Mouse (Mus musculus) spleen, adult 2 months (tissue): ENCODE data around the gene Tpx2. TPM values are rescaled to one million over a fixed set of nuclear protein-coding genes. Genes with fewer than 3 reads are reported as not detected.

Experiments
- DNase-seq, 2 experiments: peaks; one replicate each; pipeline versions ENCODE4 v3.0.0 to v3.0.0-alpha.2; 2012 to 2021; ENCODE audit warnings: low spot score in 2 of 2, low read depth in 1 of 2
- H3K27ac ChIP-seq: fragments of 200-500 bp; 2 replicates; pipeline ENCODE4 v1.5.1; 2012; ENCODE audit warnings: low read length, inconsistent platforms; ENCODE audit not compliant: insufficient read depth
- H3K27me3 ChIP-seq: fragments of 200-500 bp; 2 replicates; pipeline ENCODE4 v1.6.1; 2012; ENCODE audit warnings: mild to moderate bottlenecking, moderate library complexity, low read length, inconsistent platforms; ENCODE audit not compliant: control insufficient read depth, insufficient read depth
- H3K36me3 ChIP-seq: fragments of 200-500 bp; 2 replicates; pipeline ENCODE4 v1.6.1; 2012; ENCODE audit warnings: mild to moderate bottlenecking, low read length, inconsistent platforms; ENCODE audit not compliant: control insufficient read depth, insufficient read depth
- H3K4me1 ChIP-seq: fragments of 200-500 bp; 2 replicates; pipeline ENCODE4 v1.6.1; 2011; ENCODE audit warnings: inconsistent platforms; ENCODE audit not compliant: control insufficient read depth, insufficient read depth, insufficient read length
- H3K4me3 ChIP-seq: fragments of 200-500 bp; 2 replicates; pipeline ENCODE4 v1.5.1; 2011; ENCODE audit warnings: mild to moderate bottlenecking, inconsistent platforms; ENCODE audit not compliant: insufficient read depth, insufficient read length; ENCODE audit errors: extremely low read depth
- CTCF ChIP-seq: fragments of 200-500 bp; IDR thresholded peaks from 2 replicates; pipeline ENCODE4 v1.5.1; 2011; ENCODE audit warnings: mild to moderate bottlenecking, inconsistent platforms; ENCODE audit not compliant: insufficient read depth, insufficient read length, insufficient replicate concordance; ENCODE audit errors: extremely low read depth
- POLR2A ChIP-seq: fragments of 200-500 bp; IDR thresholded peaks from 2 replicates; pipeline ENCODE4 v1.6.1; 2011; ENCODE audit warnings: low read depth, low read length, inconsistent platforms
- WGBS: fragments of 180-500 bp; shearing (Covaris S2); methylation state at CpG from one replicate; pipeline ENCODE4 v1.1.7; 2018; 5-methylcytosine and 5-hydroxymethylcytosine counted together
- polyA plus RNA-seq: library from polyadenylated mRNA; depleted of rRNA; stranded (reverse); fragments of >200 nt; gene quantifications from 2 replicates; pipeline ENCODE4 v1.2.3, GENCODE M21; 2012; rRNA removed

The Tpx2 gene
- 2.0 and 2.2 TPM in 2 replicates for polyA plus RNA-seq

- Histone ChIP-seq H3K4me3 (peak within 1 kb of the TSS; percentile 74), H3K27me3 (no peaks in the 10 kb centered on the region), H3K4me1 (no peaks in the 10 kb centered on the region), H3K36me3 (no peaks in the 10 kb centered on the region), H3K27ac (no peak within 1 kb of the TSS)
- no peak for TF ChIP-seq POLR2A
- 0 out of 2 replicates have a peak, but pooled peaks have one; percentile 3 for TF ChIP-seq CTCF
- WGBS: under 1% methylated on average over 34 of the region's 34 CpGs
- peak; percentile 97 for DNase-seq
Observed at GRCm38 (mm10) chr2:152847815-152848302, at the start of gene Tpx2. Tpx2 (plus strand) TSS chr2:152847964.

GRCm38 (mm10) chr2:152799954-152800761 lies 47.6 kb upstream of the Tpx2 start:
- 78% methylated on average over 7 of the region's 7 CpGs for WGBS
- DNase-seq: no peak
- peaks cover 16% of the 10 kb centered on the region for H3K4me1 ChIP-seq
- H3K27me3 ChIP-seq: no peaks in the 10 kb centered on the region
- H3K4me3 ChIP-seq: no peak overlapping the region
- no peak overlapping the region for H3K27ac ChIP-seq
- no peak for TF ChIP-seq CTCF
- no peak for TF ChIP-seq POLR2A
- no peaks in the 10 kb centered on the region for H3K36me3 ChIP-seq

GRCm38 (mm10) chr2:152800762-152801113 lies 47.0 kb upstream of the Tpx2 start:
- no peaks in the 10 kb centered on the region for H3K27me3 ChIP-seq
- no peak for DNase-seq
- H3K4me3 ChIP-seq: no peak overlapping the region
- TF ChIP-seq POLR2A (no peak), CTCF (no peak)
- no peaks in the 10 kb centered on the region for H3K36me3 ChIP-seq
- peaks cover 16% of the 10 kb centered on the region for H3K4me1 ChIP-seq
- no peak overlapping the region for H3K27ac ChIP-seq

GRCm38 (mm10) chr2:152802303-152802702 lies 45.5 kb upstream of the Tpx2 start:
- Histone ChIP-seq H3K4me3 (no peak overlapping the region), H3K4me1 (peaks cover 16% of the 10 kb centered on the region), H3K27me3 (no peaks in the 10 kb centered on the region), H3K27ac (no peak overlapping the region), H3K36me3 (no peaks in the 10 kb centered on the region)
- no peak for DNase-seq
- WGBS: 70% methylated on average over 10 of the region's 10 CpGs
- TF ChIP-seq POLR2A: no peak
- no peak for TF ChIP-seq CTCF

GRCm38 (mm10) chr2:152803081-152803480 lies 44.7 kb upstream of the Tpx2 start:
- peaks cover 12% of the 10 kb centered on the region for H3K4me1 ChIP-seq
- no peaks in the 10 kb centered on the region for H3K36me3 ChIP-seq
- TF ChIP-seq CTCF: no peak
- no peak for TF ChIP-seq POLR2A
- DNase-seq: no peak
- H3K4me3 ChIP-seq: no peak overlapping the region
- H3K27me3 ChIP-seq: no peaks in the 10 kb centered on the region
- 77% methylated on average over 5 of the region's 5 CpGs for WGBS
- H3K27ac ChIP-seq: no peak overlapping the region

GRCm38 (mm10) chr2:152804408-152805110 lies 43.2 kb upstream of the Tpx2 start:
- peaks cover 12% of the 10 kb centered on the region for H3K4me1 ChIP-seq
- no peaks in the 10 kb centered on the region for H3K27me3 ChIP-seq
- DNase-seq: no peak

GRCm38 (mm10) chr2:152805111-152805490 lies 42.7 kb upstream of the Tpx2 start:
- Histone ChIP-seq H3K27me3 (no peaks in the 10 kb centered on the region), H3K27ac (no peak overlapping the region), H3K4me1 (peaks cover 12% of the 10 kb centered on the region), H3K4me3 (no peak overlapping the region), H3K36me3 (no peaks in the 10 kb centered on the region)
- no peak for DNase-seq
- WGBS: 79% methylated on average over 5 of the region's 5 CpGs
- TF ChIP-seq POLR2A: no peak
- TF ChIP-seq CTCF: no peak

More at GRCm38 (mm10) chr2:152804408-152805110, 43.2 kb upstream of the Tpx2 start:
- 0 out of 2 replicates have a peak overlapping the region, but pooled peaks have one; percentile 43 for H3K27ac ChIP-seq
- 36% methylated on average over 6 of the region's 6 CpGs for WGBS
- no peaks in the 10 kb centered on the region for H3K36me3 ChIP-seq
- no peak overlapping the region for H3K4me3 ChIP-seq
- no peak for TF ChIP-seq CTCF
- TF ChIP-seq POLR2A: no peak
